Mouse (Mus musculus) cerebellum, adult 8-10 months (tissue): ENCODE data around the gene Cd48.
"Not testable (repeated sequence)": the region's sequence is repeated elsewhere in the genome, so short reads cannot be mapped to it uniquely, and the experiment has no call there.

ENCODE experiments used
- DNase-seq: peaks from one replicate; pipeline ENCODE4 v3.0.0; 2022

Gene Cd48

GRCm38 (mm10) chr1:171681531-171682299, at the start of gene Cd48:
TSS of gene Cd48 (plus strand) at chr1:171682009.
- no peak for DNase-seq

GRCm38 (mm10) chr1:171635696-171636095, 46.1 kb upstream of the Cd48 start:
- DNase-seq, result no peak

GRCm38 (mm10) chr1:171637101-171637500, 44.7 kb upstream of the Cd48 start:
- DNase-seq, result no peak

GRCm38 (mm10) chr1:171638686-171639085, 43.1 kb upstream of the Cd48 start:
- DNase-seq, result no peak

- no peak for DNase-seq
Observed at GRCm38 (mm10) chr1:171640796-171641195, 41.0 kb upstream of the Cd48 start.

- no peak for DNase-seq
Observed at GRCm38 (mm10) chr1:171643612-171644011, 38.2 kb upstream of the Cd48 start.

GRCm38 (mm10) chr1:171646429-171646940, 35.3 kb upstream of the Cd48 start:
- no peak for DNase-seq

GRCm38 (mm10) chr1:171647716-171648115, 34.1 kb upstream of the Cd48 start:
- no peak for DNase-seq

- no peak for DNase-seq
Observed at GRCm38 (mm10) chr1:171648840-171649239, 33.0 kb upstream of the Cd48 start.

- no peak for DNase-seq
Observed at GRCm38 (mm10) chr1:171652734-171653133, 29.1 kb upstream of the Cd48 start, which contains the start of gene Slamf7. TSS of gene Slamf7 (minus strand) at chr1:171653035.

- no peak for DNase-seq
Observed at GRCm38 (mm10) chr1:171658561-171658991, 23.2 kb upstream of the Cd48 start.

GRCm38 (mm10) chr1:171660423-171660822, 21.4 kb upstream of the Cd48 start:
- no peak for DNase-seq

- DNase-seq, result no peak
Observed at GRCm38 (mm10) chr1:171661482-171661881, 20.3 kb upstream of the Cd48 start.

- no peak for DNase-seq
Observed at GRCm38 (mm10) chr1:171663757-171664156, 18.1 kb upstream of the Cd48 start.

GRCm38 (mm10) chr1:171666350-171666749, 15.5 kb upstream of the Cd48 start:
- DNase-seq, result no peak

- no peak for DNase-seq
Observed at GRCm38 (mm10) chr1:171667160-171667559, 14.6 kb upstream of the Cd48 start.

- not testable (repeated sequence) for DNase-seq
Observed at GRCm38 (mm10) chr1:171672451-171672850, 9.4 kb upstream of the Cd48 start.

GRCm38 (mm10) chr1:171672854-171673475, 8.8 kb upstream of the Cd48 start:
- DNase-seq, result peak; percentile 21

- no peak for DNase-seq
Observed at GRCm38 (mm10) chr1:171674467-171674866, 7.3 kb upstream of the Cd48 start.

GRCm38 (mm10) chr1:171677721-171678120, 4.1 kb upstream of the Cd48 start:
- DNase-seq, result no peak

- no peak for DNase-seq
Observed at GRCm38 (mm10) chr1:171681009-171681408, 800 bp upstream of the Cd48 start.

- DNase-seq, result no peak
Observed at GRCm38 (mm10) chr1:171684923-171685322, 3.1 kb downstream of the Cd48 start.

- DNase-seq, result no peak
Observed at GRCm38 (mm10) chr1:171687320-171687719, 5.5 kb downstream of the Cd48 start.

- DNase-seq, result no peak
Observed at GRCm38 (mm10) chr1:171693918-171694317, 12.1 kb downstream of the Cd48 start.
